Mouse (Mus musculus): ENCODE measurements around the gene Map3k13.

DNA sequence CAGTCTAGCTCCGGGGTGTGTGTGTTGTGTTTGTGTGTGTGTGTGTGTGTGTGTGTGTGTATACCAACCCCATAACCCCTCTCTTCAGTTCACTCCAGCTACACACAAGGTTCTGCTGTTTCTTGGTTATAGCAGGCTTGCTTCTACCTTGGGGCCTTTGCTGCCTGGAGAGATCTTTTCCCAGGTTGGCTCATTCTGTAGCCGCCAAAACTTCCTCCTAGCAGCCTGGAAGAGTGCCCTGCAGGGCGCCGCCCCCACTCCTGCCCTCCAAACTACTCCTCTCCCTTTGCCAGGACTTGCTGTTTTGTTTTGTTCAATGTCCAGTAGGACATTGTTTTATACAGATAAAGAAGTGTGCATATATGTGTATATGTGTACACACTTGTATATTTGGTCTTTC lies 33.4 kb downstream of the Map3k13 start:
- TF ChIP-seq CTCF (IDR thresholded peaks at IDR 0.05; ENCODE audit: control insufficient read depth, insufficient read depth, insufficient read length) = no peak
- no peak for TF ChIP-seq USF1 (IDR thresholded peaks at IDR 0.05; ENCODE audit: low read depth)
- no peak for TF ChIP-seq CEBPB (IDR thresholded peaks at IDR 0.05; ENCODE audit: low read depth)
- no peak for TF ChIP-seq MYOD1 (IDR thresholded peaks at IDR 0.05; ENCODE audit: control insufficient read depth, insufficient read length, low read depth)
